Mouse (Mus musculus) spleen, adult 2 months (tissue): Measurements from ENCODE around the gene Thoc7.

ENCODE experiments used
- CTCF ChIP-seq: fragments of 200-500 bp; IDR thresholded peaks from 2 replicates; pipeline ENCODE4 v1.5.1; 2011; ENCODE audit warnings: mild to moderate bottlenecking, inconsistent platforms; ENCODE audit not compliant: insufficient read depth, insufficient read length, insufficient replicate concordance; ENCODE audit errors: extremely low read depth
- POLR2A ChIP-seq: fragments of 200-500 bp; IDR thresholded peaks from 2 replicates; pipeline ENCODE4 v1.6.1; 2011; ENCODE audit warnings: low read depth, low read length, inconsistent platforms

GRCm38 (mm10) chr14:13968476-13968875, 6.8 kb upstream of the Thoc7 start:
- TF ChIP-seq CTCF (no peak), POLR2A (no peak)
